Mouse (Mus musculus): ENCODE measurements around the gene Ankrd11.

GRCm38 (mm10) chr8:122986501-122987184, 55.4 kb downstream of the Ankrd11 start:
- no peak for TF ChIP-seq CTCF (IDR thresholded peaks at IDR 0.05; ENCODE audit: low read depth)
- TF ChIP-seq EP300 (IDR thresholded peaks at IDR 0.05; ENCODE audit: low read depth), result no peak
